Mouse (Mus musculus): ENCODE results near the gene Mid2. TPM values are rescaled to one million over a fixed set of nuclear protein-coding genes. Genes with fewer than 3 reads are reported as not detected.

The Mid2 gene
- polyA plus RNA-seq, 1 experiment from 2014 or later = 16.1 TPM

GRCm38 (mm10) chrX:140769794-140770193 lies 105.4 kb downstream of the Mid2 start:
- H3K4me1 ChIP-seq (ENCODE audit: control insufficient read depth in 2 of 2, insufficient read depth in 2 of 2, low read length in 2 of 2) = no peaks in the 10 kb centered on the region
- no peaks in the 10 kb centered on the region for H3K9me3 ChIP-seq (ENCODE audit: control insufficient read depth, low read length)
- 32% methylated on average over 1 of the region's 1 CpGs for WGBS
- no peak overlapping the region for H3K27ac ChIP-seq (replicated peaks in 1 of 2; ENCODE audit: control insufficient read depth in 1 of 2, insufficient read depth in 1 of 2, low read depth in 2 of 2, low read length in 2 of 2)
- ATAC-seq (ENCODE audit: insufficient number of reproducible peaks, insufficient read depth, low FRiP score, low read depth) = no peak
- no peaks in the 10 kb centered on the region for H3K27me3 ChIP-seq (ENCODE audit: control insufficient read depth, insufficient read depth, low read length)
- H3K36me3 ChIP-seq (ENCODE audit: control insufficient read depth, insufficient read depth, low read length) = peaks cover 9% of the 10 kb centered on the region; the same call in 1 of the 2 replicates
- H3K4me2 ChIP-seq (ENCODE audit: low read length) = no peak overlapping the region
- no peak overlapping the region for H3K4me3 ChIP-seq (ENCODE audit: control insufficient read depth in 1 of 2, insufficient read depth in 1 of 2, low read depth in 1 of 2, low read length in 2 of 2)
- H3K9ac ChIP-seq (ENCODE audit: low read length) = no peak overlapping the region

DNA sequence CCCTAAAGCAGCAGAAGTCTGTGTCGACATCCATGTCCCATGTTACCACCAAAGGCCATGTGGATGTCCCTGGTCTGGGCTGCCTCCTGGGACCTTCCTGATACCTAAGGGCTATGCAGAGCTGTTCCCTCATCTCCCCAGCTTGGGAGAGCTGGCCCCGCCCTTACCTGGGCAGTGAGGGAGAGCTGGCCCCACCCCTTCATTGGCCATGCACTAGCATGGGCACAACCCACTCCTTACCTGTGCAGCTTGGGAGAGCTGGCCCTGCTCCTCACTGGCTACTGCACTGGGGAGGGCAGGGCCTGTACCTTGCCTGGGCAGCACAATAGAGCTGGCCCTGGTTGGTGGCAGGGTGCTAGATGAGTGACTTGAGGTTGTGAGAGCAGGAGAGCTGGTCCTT lies 140.9 kb downstream of the Mid2 start:
- H3K36me3 ChIP-seq (ENCODE audit: control insufficient read depth, insufficient read depth, low read length) = no peaks in the 10 kb centered on the region
- H3K4me1 ChIP-seq (ENCODE audit: control insufficient read depth in 2 of 2, insufficient read depth in 2 of 2, low read length in 2 of 2) = no peaks in the 10 kb centered on the region
- H3K9ac ChIP-seq (ENCODE audit: low read length) = no peak overlapping the region
- H3K27me3 ChIP-seq (ENCODE audit: control insufficient read depth, insufficient read depth, low read length) = no peaks in the 10 kb centered on the region
- no peaks in the 10 kb centered on the region for H3K9me3 ChIP-seq (ENCODE audit: control insufficient read depth, low read length)
- no peak overlapping the region for H3K4me2 ChIP-seq (ENCODE audit: low read length)
- H3K4me3 ChIP-seq (ENCODE audit: control insufficient read depth in 1 of 2, insufficient read depth in 1 of 2, low read depth in 1 of 2, low read length in 2 of 2) = no peak overlapping the region
- no peak overlapping the region for H3K27ac ChIP-seq (replicated peaks in 1 of 2; ENCODE audit: control insufficient read depth in 1 of 2, insufficient read depth in 1 of 2, low read depth in 2 of 2, low read length in 2 of 2)
- WGBS = 80% methylated on average over 2 of the region's 2 CpGs
- ATAC-seq (ENCODE audit: insufficient number of reproducible peaks, insufficient read depth, low FRiP score, low read depth) = no peak

DNA sequence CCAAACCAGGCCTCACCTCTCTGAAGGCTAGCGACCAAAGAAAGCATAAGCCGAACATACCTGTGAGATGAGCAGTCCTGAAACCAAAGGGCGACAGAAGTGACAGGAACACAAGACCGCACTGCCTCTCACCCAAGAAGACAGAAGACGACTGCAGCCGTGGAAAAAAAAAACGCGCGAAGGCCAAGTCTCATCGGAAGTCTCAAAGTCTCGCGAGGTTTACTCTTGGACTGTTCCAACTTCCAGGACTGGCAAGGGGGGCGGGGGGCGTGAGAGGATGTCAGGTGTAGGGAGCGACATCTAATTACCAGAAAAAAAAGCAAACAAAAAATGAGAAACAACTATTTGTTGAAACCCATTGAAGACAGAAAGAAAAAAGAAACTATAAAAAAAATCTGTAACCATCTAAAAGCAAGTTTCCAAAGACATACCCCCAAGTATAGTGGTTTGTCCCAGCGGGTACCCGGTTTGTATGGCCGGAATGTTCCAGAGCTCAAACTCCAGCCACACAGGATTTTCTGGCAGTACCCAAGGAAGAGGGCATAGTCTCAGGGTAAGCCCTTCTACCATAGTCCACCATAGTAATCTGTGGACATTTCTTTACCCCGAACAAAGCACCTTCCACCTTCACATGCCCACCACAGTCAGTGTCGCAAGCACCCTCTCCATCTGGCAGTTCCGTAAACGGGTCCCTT lies 149.1 kb downstream of the Mid2 start, which contains the start of gene Tex13b:
Gene Tex13b (minus strand): TSS at position 122 of the 695 bp plus-strand sequence.
- H3K4me1 ChIP-seq (ENCODE audit: control insufficient read depth in 2 of 2, insufficient read depth in 2 of 2, low read length in 2 of 2) = no peaks in the 10 kb centered on the region
- no peak within 1 kb of the TSS for H3K27ac ChIP-seq (replicated peaks in 1 of 2; ENCODE audit: control insufficient read depth in 1 of 2, insufficient read depth in 1 of 2, low read depth in 2 of 2, low read length in 2 of 2)
- H3K4me2 ChIP-seq (ENCODE audit: low read length) = no peak within 1 kb of the TSS
- no peak for ATAC-seq (ENCODE audit: insufficient number of reproducible peaks, insufficient read depth, low FRiP score, low read depth)
- H3K4me3 ChIP-seq (ENCODE audit: control insufficient read depth in 1 of 2, insufficient read depth in 1 of 2, low read depth in 1 of 2, low read length in 2 of 2) = no peak within 1 kb of the TSS
- no peaks in the 10 kb centered on the region for H3K9me3 ChIP-seq (ENCODE audit: control insufficient read depth, low read length)
- H3K36me3 ChIP-seq (ENCODE audit: control insufficient read depth, insufficient read depth, low read length) = no peaks in the 10 kb centered on the region
- H3K9ac ChIP-seq (ENCODE audit: low read length) = no peak within 1 kb of the TSS
- 92% methylated on average over 22 of the region's 22 CpGs for WGBS
- no peaks in the 10 kb centered on the region for H3K27me3 ChIP-seq (ENCODE audit: control insufficient read depth, insufficient read depth, low read length)

Other genes with a start within 250 kb of the Mid2 start
- gene Prps1, start 208.0 kb upstream of the Mid2 start, polyA plus RNA-seq (2014; fragmentation: Nextera tagmentation; extraction: Ambion mirVana) = 53.7 and 60.8 TPM in 2 replicates
- gene Tsc22d3, start 63.9 kb upstream of the Mid2 start, polyA plus RNA-seq (2014; fragmentation: Nextera tagmentation; extraction: Ambion mirVana) = 209 and 227 TPM in 2 replicates
- not detected in 2 replicates for gene Tex13b, start 148.8 kb downstream of the Mid2 start, polyA plus RNA-seq (2014; fragmentation: Nextera tagmentation; extraction: Ambion mirVana)
- not detected in 2 replicates for gene Vsig1, start 243.0 kb downstream of the Mid2 start, polyA plus RNA-seq (2014; fragmentation: Nextera tagmentation; extraction: Ambion mirVana)

All from heart, embryonic 14.5 days (tissue).